Mouse (Mus musculus) forebrain, embryonic 15.5 days (tissue): ENCODE measurements around the gene Rspo1. TPM values are rescaled to one million over a fixed set of nuclear protein-coding genes. Genes with fewer than 3 reads are reported as not detected.

ENCODE experiments used
- ATAC-seq: fragments of 200-750 bp; cut with Nextera tagmentation; replicated peaks from 2 replicates; pipeline ENCODE4 v1.8.0; 2017; ENCODE audit warnings: mild to moderate bottlenecking, moderate TSS enrichment, moderate library complexity
- H3K27ac ChIP-seq: fragments of 300-500 bp; sonication (generic); replicated peaks from 2 replicates; pipeline ENCODE4 v1.5.1; 2015; ENCODE audit warnings: mild to moderate bottlenecking, inconsistent platforms
- H3K27me3 ChIP-seq: fragments of 300-500 bp; sonication (generic); 2 replicates; pipeline ENCODE4 v1.6.1; 2015; ENCODE audit warnings: inconsistent platforms
- H3K36me3 ChIP-seq: fragments of 300-500 bp; sonication (generic); 2 replicates; pipeline ENCODE4 v1.6.1; 2015; ENCODE audit warnings: mild to moderate bottlenecking, inconsistent platforms
- H3K4me1 ChIP-seq: fragments of 300-500 bp; sonication (generic); 2 replicates; pipeline ENCODE4 v1.6.1; 2015; ENCODE audit warnings: inconsistent platforms
- H3K4me2 ChIP-seq: fragments of 300-500 bp; sonication (generic); replicated peaks from 2 replicates; pipeline ENCODE4 v1.6.1; 2015; ENCODE audit warnings: mild to moderate bottlenecking, inconsistent platforms
- H3K4me3 ChIP-seq: fragments of 300-500 bp; sonication (generic); 2 replicates; pipeline ENCODE4 v1.5.1; 2015; ENCODE audit warnings: mild to moderate bottlenecking, inconsistent platforms
- H3K9ac ChIP-seq: fragments of 300-500 bp; sonication (generic); replicated peaks from 2 replicates; pipeline ENCODE4 v1.6.1; 2015; ENCODE audit warnings: mild to moderate bottlenecking, inconsistent platforms
- H3K9me3 ChIP-seq: fragments of 300-500 bp; sonication (generic); 2 replicates; pipeline ENCODE4 v1.6.1; 2016; ENCODE audit warnings: inconsistent platforms
- WGBS: fragments of 180-500 bp; shearing (Covaris S2); methylation state at CpG from one replicate; pipeline ENCODE4 v1.1.7; 2015; ENCODE audit warnings: mixed read lengths; 5-methylcytosine and 5-hydroxymethylcytosine counted together
- polyA plus RNA-seq: library from polyadenylated mRNA; unstranded; fragments of >200 nt; fragmentation: Nextera tagmentation; extraction: Ambion mirVana; gene quantifications from 2 replicates; pipeline ENCODE4 v1.2.1, GENCODE M21; 2015

The Rspo1 gene
- polyA plus RNA-seq, 1 experiment from 2014 or later, result 4.5 TPM

DNA sequence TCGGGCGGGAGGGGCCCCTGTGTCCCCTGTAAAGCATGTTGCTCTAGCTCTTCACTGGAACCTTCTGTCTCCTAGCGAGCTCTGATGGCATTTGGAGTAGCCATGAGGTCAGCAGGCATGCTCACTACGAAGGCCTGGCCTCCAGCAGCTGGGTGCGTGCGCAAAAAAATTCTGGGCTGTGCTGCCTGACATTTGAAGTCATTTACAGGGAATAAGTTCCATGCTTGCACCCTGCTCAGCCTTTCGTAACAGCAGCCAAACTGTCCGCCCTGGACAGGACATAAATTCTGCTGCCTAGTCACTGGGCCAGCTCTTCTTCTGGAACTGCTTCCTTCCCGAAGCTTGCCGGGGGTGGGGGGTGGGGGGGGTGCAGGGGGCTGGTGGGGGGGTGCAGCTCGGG is 27.2 kb upstream of the Rspo1 start:
- Histone ChIP-seq H3K36me3 (no peaks in the 10 kb centered on the region), H3K9me3 (no peaks in the 10 kb centered on the region), H3K27me3 (no peaks in the 10 kb centered on the region), H3K4me1 (no peaks in the 10 kb centered on the region), H3K27ac (no peak overlapping the region), H3K4me3 (no peak overlapping the region), H3K9ac (no peak overlapping the region), H3K4me2 (no peak overlapping the region)
- ATAC-seq, result no peak
- WGBS, result 81% methylated on average over 11 of the region's 11 CpGs

DNA sequence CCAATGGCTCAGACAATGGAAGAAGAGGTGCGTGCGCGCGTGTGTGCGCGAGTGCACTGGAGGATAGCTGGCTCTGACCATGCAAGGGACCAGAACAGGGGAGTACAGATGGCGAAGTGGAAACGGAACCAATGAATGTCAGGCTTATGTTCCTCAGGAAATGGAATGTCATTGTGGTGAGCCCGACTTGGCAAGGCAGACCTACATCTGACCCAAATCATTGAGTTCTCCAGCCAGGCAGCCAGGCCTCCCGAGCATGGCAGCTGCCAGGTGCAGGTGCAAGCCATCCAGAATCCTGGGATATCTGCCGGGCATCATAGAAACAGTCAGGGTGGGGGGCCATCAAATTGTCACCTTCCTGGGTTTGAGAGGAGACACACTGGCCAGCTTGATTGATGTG is 25.3 kb upstream of the Rspo1 start:
- Histone ChIP-seq H3K36me3 (no peaks in the 10 kb centered on the region), H3K4me1 (no peaks in the 10 kb centered on the region), H3K4me2 (no peak overlapping the region), H3K27me3 (no peaks in the 10 kb centered on the region), H3K9me3 (no peaks in the 10 kb centered on the region), H3K9ac (no peak overlapping the region), H3K27ac (no peak overlapping the region), H3K4me3 (no peak overlapping the region)
- 92% methylated on average over 11 of the region's 11 CpGs for WGBS
- no peak for ATAC-seq

GRCm38 (mm10) chr4:124962576-124962975 is 23.7 kb upstream of the Rspo1 start:
- Histone ChIP-seq H3K4me2 (no peak overlapping the region), H3K36me3 (no peaks in the 10 kb centered on the region), H3K9me3 (no peaks in the 10 kb centered on the region), H3K27ac (no peak overlapping the region), H3K9ac (no peak overlapping the region), H3K4me1 (no peaks in the 10 kb centered on the region), H3K4me3 (no peak overlapping the region), H3K27me3 (no peaks in the 10 kb centered on the region)
- ATAC-seq, result no peak
- WGBS, result 66% methylated on average over 11 of the region's 11 CpGs

DNA sequence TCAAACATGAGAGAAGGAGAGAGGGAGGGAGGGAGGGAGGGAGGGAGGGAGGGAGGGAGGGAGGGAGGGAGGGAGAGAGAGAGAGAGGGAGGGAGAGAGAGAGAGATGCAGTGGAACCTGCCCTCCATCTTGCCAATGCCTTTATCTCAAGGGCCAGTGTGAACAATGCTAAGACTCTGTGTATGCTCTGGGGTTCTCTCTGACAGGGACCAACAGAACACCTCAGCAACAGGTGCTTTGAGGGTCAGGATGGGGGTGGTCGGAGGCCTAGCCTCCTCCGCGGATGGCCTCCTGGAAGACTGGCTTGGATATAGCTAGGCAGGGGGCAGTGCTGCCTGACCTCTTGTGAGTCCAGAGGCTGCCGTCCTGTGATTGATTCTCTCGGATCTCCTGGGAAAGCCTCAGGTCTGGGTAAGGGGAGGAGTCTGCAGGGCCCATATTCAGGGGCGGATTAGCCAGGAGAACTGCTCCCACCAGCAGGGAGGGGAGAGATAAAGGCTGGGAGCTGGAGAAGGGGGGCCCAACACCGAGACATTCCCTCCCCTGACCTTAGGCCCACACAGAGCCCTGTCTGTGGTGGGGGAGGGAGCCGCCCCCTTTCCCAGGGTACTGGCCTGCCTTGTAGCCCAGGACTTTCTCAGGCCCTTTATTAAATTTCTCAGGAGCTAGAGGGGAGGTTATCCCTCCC is 21.2 kb upstream of the Rspo1 start:
- H3K36me3 ChIP-seq, result no peaks in the 10 kb centered on the region
- H3K4me3 ChIP-seq, result no peak overlapping the region
- no peaks in the 10 kb centered on the region for H3K9me3 ChIP-seq
- no peak for ATAC-seq
- no peak overlapping the region for H3K4me2 ChIP-seq
- H3K27me3 ChIP-seq, result no peaks in the 10 kb centered on the region
- no peaks in the 10 kb centered on the region for H3K4me1 ChIP-seq
- H3K9ac ChIP-seq, result no peak overlapping the region
- H3K27ac ChIP-seq, result no peak overlapping the region
- WGBS, result 5% methylated on average over 8 of the region's 8 CpGs

DNA sequence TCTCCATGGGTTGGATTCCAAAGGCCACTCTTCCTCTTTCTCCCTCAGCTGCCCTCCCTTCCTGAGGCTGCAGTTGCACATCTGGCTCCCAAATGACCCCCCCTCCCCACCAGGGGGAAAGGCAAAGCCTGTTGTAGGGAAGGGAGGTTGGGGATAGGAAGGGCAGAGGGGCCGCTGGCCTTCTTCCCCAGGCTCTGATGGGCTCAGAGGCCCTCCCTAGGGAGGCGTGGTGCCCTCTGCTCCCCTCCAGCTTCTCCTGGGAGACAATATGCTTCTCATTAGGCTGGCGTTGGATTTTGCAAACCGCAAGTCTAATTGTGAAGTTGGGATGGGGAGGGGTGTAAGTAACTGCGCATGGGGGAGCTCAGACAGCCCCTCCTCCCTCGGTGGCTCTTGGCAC is 17.5 kb upstream of the Rspo1 start:
- Histone ChIP-seq H3K27me3 (no peaks in the 10 kb centered on the region), H3K27ac (no peak overlapping the region), H3K36me3 (no peaks in the 10 kb centered on the region), H3K4me3 (no peak overlapping the region), H3K4me2 (no peak overlapping the region), H3K9ac (no peak overlapping the region), H3K9me3 (no peaks in the 10 kb centered on the region), H3K4me1 (no peaks in the 10 kb centered on the region)
- no peak for ATAC-seq
- 14% methylated on average over 6 of the region's 6 CpGs for WGBS

- H3K27ac ChIP-seq, result no peak overlapping the region
- no peaks in the 10 kb centered on the region for H3K27me3 ChIP-seq
- WGBS, result 76% methylated on average over 7 of the region's 7 CpGs
- H3K4me3 ChIP-seq, result no peak overlapping the region
- no peaks in the 10 kb centered on the region for H3K9me3 ChIP-seq
- no peaks in the 10 kb centered on the region for H3K4me1 ChIP-seq
- ATAC-seq, result no peak
- no peaks in the 10 kb centered on the region for H3K36me3 ChIP-seq
- H3K9ac ChIP-seq, result no peak overlapping the region
- H3K4me2 ChIP-seq, result no peak overlapping the region
Measured at GRCm38 (mm10) chr4:124969219-124969848, 16.9 kb upstream of the Rspo1 start.

GRCm38 (mm10) chr4:124970194-124970593 is 16.0 kb upstream of the Rspo1 start:
- Histone ChIP-seq H3K4me2 (no peak overlapping the region), H3K9ac (no peak overlapping the region), H3K36me3 (no peaks in the 10 kb centered on the region), H3K4me1 (no peaks in the 10 kb centered on the region), H3K27ac (no peak overlapping the region), H3K27me3 (no peaks in the 10 kb centered on the region), H3K4me3 (no peak overlapping the region), H3K9me3 (no peaks in the 10 kb centered on the region)
- WGBS, result 74% methylated on average over 11 of the region's 11 CpGs
- no peak for ATAC-seq

GRCm38 (mm10) chr4:124970677-124971076 is 15.6 kb upstream of the Rspo1 start:
- Histone ChIP-seq H3K9me3 (no peaks in the 10 kb centered on the region), H3K4me3 (no peak overlapping the region), H3K9ac (no peak overlapping the region), H3K4me2 (no peak overlapping the region), H3K27ac (no peak overlapping the region), H3K27me3 (no peaks in the 10 kb centered on the region), H3K4me1 (no peaks in the 10 kb centered on the region), H3K36me3 (no peaks in the 10 kb centered on the region)
- no peak for ATAC-seq
- 31% methylated on average over 5 of the region's 5 CpGs for WGBS

- Histone ChIP-seq H3K27me3 (no peaks in the 10 kb centered on the region), H3K9me3 (no peaks in the 10 kb centered on the region), H3K27ac (no peak overlapping the region), H3K4me2 (no peak overlapping the region), H3K4me1 (no peaks in the 10 kb centered on the region), H3K9ac (no peak overlapping the region), H3K4me3 (no peak overlapping the region), H3K36me3 (no peaks in the 10 kb centered on the region)
- ATAC-seq, result no peak
- WGBS, result 87% methylated on average over 8 of the region's 8 CpGs
Measured at GRCm38 (mm10) chr4:124971094-124971493, 15.1 kb upstream of the Rspo1 start.

- 68% methylated on average over 9 of the region's 9 CpGs for WGBS
- H3K27me3 ChIP-seq, result no peaks in the 10 kb centered on the region
- H3K36me3 ChIP-seq, result no peaks in the 10 kb centered on the region
- no peak overlapping the region for H3K27ac ChIP-seq
- no peaks in the 10 kb centered on the region for H3K4me1 ChIP-seq
- H3K9me3 ChIP-seq, result no peaks in the 10 kb centered on the region
- ATAC-seq, result no peak
- no peak overlapping the region for H3K4me3 ChIP-seq
- no peak overlapping the region for H3K4me2 ChIP-seq
- no peak overlapping the region for H3K9ac ChIP-seq
Measured at GRCm38 (mm10) chr4:124972316-124972715, 13.9 kb upstream of the Rspo1 start.

DNA sequence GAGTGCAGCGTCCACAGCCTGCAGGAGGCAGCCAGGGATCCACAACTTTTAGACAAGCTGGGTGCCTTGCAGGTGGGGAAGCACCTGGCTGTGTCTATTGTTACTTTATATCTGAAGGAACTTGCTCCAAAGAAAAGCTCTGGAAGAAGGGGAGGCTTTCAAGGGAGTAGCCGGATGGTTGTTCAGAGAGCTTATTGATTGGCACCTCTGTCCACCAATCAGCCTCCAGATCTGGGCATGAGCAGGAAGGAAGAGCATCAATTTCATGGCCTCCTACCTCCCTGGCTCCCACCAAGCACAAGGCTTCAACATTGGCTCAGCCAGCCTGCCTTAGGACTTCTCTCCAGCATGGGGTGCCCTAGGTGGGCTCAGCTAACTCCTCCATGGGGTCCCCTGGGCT is 12.9 kb upstream of the Rspo1 start:
- 75% methylated on average over 2 of the region's 2 CpGs for WGBS
- no peak for ATAC-seq
- no peaks in the 10 kb centered on the region for H3K9me3 ChIP-seq
- no peaks in the 10 kb centered on the region for H3K27me3 ChIP-seq
- H3K27ac ChIP-seq, result no peak overlapping the region
- no peak overlapping the region for H3K4me3 ChIP-seq
- no peaks in the 10 kb centered on the region for H3K36me3 ChIP-seq
- H3K9ac ChIP-seq, result no peak overlapping the region
- H3K4me2 ChIP-seq, result no peak overlapping the region
- H3K4me1 ChIP-seq, result no peaks in the 10 kb centered on the region

- no peak overlapping the region for H3K4me2 ChIP-seq
- H3K27me3 ChIP-seq, result no peaks in the 10 kb centered on the region; the same call in 1 of the 2 replicates
- ATAC-seq, result no peak
- H3K4me3 ChIP-seq, result no peak overlapping the region
- WGBS, result 35% methylated on average over 5 of the region's 5 CpGs
- no peak overlapping the region for H3K9ac ChIP-seq
- H3K4me1 ChIP-seq, result no peaks in the 10 kb centered on the region
- H3K9me3 ChIP-seq, result no peaks in the 10 kb centered on the region
- no peaks in the 10 kb centered on the region for H3K36me3 ChIP-seq
- no peak overlapping the region for H3K27ac ChIP-seq
Measured at GRCm38 (mm10) chr4:124978201-124978600, 8.0 kb upstream of the Rspo1 start.
